Mouse (Mus musculus): ENCODE data around the gene Spg20.

Gene Spg20

DNA sequence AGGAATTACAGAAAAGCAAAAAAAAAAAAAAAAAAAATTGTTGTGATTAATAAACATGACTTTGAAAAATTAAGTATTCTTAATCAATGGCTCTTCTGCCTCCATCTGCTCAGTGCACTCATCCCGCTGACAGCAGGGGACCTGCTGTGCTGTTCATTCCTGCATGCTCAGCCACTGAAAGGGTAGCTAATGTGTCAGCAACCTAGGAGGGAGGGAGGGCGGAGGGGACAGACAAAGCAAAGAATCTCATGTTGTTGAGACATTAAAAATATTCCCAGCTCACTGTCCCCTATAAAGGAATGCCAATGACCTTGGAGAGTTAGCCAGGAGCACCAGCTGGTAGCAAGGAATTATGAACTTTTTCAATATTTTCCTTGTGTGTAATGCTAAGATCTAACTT is 13.9 kb upstream of the Spg20 start:
- DNase-seq = peak; percentile 61 to 62

DNA sequence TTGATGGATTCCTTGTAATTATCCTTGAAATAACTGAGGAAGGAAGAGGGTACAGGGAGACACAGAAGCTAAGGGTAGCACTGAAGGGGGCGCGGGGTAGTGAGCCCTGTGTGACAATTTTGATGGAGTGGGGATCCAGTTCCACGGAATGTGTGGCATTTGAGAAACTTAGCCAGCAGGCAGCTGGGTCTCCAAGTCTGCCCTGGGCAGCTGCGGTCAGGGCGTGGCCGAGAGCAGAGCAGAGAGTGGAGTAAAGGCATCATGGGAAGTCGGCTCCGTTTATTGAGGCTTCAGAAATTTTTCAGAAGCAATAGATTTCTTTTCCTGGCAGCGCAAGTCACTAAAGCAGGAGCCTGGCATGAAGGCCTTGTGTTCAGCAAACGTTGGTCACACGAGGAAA is 12.9 kb upstream of the Spg20 start:
- no peak for DNase-seq

DNA sequence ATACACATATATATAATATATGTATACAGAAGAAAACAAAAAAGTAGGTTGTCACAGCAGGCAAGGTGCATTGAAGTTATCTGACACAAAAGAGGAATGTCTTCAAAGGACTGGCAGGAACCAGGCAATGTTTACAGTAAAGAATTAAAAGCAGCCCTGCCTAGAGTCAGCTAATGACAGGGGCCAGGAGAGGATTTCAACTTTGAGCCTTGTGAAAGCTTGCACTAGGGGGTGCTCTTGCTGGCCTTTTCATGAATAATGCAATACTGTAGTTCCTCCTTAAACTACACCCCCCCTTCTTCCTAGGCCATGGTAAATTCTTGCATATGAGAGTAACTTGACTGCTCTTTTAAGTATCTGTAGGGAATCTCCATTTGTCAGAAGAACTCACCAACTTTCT is 10.8 kb upstream of the Spg20 start:
- no peak for DNase-seq

DNA sequence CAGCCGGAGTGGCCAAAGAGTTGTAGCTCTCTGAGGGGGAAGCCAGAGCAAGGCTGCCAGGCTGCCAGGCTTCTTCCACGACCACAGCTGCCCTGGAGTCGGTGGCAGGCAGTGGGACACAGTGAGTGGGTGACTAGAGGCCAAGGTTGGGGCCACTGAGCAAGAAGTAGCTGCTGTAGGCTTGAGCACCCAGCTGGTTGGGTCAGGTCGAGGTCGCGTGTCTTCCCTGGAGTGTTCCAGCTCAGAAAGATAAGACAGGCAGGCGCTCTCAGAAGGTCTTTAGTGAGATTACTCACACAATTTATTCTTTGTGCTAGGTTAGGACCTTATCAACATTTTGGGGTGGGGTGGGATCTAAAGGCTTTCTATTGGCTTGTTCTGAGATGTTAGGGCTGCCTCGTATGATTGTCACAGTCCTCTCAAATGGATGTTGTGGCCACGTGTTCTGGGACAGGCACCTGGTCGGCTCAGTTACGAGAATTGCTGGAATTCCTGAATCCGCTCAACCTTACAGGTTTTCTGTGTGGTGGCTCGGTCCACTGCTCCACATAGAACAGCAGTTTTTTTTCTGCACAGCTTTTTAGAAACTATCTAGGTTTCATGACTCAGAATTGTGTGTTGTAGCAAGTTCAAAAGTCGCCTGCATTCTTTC is 6.4 kb upstream of the Spg20 start:
- no peak for DNase-seq

DNA sequence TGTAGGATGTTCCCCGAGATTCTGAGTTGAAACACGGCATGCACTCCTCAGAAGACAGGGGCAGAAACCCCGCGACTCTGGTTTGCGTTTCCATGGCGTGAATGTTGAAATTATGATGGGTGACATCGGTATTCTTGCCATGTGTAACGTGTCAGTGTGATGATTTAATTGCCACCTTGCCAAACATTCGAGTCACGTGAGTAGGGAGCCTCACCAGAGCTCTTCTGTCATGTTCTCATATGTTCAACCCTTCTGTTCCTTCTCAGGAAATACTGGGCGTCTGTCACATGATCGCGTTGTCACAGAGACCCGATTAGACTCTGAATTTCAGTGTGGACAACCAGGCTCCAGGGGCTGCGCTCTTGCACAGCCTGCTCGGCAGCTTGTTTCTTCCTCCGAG is 5.9 kb upstream of the Spg20 start:
- DNase-seq = no peak

DNA sequence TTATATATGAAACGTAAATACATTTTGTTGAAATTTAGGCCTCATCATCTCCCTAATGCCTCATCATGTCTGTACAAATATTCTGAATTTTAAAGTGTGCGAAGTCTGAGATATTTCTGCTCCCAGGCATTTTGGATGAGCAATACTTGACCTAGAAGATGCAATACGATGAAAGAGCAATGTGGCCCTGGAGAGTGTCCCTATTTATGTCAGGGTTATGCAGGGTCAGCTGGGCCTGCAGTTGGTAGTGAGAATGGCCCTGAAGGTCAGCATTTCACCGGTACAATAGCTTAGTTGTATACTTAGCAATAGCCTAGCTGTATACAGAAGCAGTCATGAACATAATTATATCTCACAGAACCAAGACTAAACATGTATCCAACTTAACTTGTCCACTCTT is 2.8 kb upstream of the Spg20 start:
- no peak for DNase-seq

DNA sequence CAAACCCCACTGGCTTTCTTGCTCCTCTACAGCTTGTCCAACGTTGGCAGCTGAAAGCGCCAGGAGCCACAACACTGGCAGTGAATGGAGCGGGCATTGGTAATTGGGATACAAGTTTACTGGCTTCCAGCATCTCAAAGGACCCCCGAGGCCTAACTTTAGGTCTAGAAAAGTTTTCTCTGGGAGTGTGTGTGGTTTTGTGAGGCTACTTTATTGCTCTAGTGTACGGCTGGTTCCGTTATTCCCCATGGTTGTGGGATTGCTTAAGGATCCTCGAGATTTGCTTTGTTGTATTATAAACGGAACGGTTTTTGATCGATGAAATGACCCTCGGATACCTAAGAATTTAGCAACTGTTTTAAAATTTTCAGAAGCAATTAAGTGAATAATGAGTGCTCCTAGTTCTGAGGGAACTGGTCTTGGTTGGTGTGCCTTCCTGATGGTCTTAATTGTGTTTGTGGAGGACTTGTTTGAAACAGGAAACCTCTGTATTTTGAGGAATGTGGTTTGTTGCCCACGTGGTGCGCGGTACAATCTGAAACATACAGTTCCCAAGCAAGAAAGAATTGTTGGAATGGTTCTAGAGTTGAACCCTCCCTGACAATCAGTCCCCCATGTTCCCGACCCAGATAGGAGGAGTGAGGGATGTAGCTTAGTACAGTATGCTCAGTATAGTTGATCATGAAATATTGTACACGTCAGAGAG is 955 bp downstream of the Spg20 start:
- no peak for DNase-seq

DNA sequence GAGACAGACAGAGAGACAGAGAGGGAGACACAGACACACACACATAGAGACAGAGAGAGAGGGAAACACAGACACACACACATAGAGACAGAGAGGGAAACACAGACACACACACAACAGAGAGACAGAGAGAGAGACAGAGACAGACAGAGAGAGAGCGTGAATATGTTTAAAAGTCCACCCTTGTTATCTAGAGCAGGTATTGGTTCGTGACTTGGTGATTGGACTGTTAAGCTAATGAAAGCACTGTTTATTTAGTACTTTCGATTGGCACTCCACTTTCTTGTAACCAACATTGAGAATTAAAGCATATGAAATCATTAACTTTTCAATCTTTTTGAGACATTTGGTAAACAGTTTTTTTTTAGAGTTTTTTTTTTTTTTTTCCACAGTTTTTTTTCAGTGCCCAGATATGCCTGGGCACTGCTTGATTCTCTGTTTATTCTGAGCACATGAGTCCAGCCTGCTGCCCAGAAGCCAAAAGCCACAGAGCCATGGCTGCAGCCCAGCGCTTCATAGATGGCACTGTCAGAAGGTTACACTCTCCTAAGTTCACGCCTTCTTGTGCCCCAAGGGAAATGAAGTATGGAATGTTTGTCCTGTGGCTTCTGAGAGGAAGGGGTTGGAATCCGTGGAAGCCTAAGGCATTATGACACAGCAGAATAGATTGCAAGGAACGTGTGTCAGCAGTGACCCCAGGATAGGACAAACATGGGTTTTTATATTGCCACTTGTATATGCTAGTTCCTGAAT is 2.6 kb downstream of the Spg20 start:
- peak; percentile 45 to 46 for DNase-seq

DNA sequence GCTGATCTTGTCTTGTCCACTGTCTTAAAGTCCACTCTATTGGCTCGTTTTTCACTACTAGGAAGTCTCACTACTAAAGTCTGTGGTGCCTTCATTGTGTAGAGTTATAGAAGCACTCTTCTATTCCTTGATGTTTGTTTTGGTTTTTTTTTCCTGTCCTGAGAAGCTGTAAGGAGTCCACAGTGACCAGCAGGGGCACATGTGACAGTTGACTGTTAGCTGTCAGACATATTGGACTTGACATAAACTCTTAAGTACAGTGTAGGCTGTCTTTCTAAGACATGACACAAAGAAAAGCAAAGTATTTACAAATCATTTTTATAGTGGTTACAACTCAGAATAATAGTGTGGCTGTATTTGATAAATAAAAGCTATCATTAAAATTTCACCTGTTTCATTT is 3.2 kb downstream of the Spg20 start:
- no peak for DNase-seq

DNA sequence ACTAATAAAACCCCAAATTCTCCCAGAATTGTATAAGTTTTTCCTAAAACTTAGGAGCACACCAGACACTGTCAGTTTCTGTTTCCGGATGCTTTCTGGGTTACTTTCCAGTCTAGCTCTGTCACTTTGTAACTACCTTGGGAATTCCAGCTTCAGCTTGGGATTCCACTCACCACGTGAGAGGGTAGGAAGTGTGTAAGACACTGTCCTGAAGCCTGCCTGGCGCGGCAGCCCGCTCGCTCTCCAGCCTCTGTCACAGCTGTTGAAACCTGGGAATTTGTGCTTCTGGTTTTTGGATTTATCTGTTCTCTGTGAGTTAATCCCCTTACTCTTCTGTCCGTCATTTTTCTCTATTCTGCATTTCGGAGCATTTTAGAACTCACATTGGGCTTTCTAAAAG is 4.1 kb downstream of the Spg20 start:
- no peak for DNase-seq

DNA sequence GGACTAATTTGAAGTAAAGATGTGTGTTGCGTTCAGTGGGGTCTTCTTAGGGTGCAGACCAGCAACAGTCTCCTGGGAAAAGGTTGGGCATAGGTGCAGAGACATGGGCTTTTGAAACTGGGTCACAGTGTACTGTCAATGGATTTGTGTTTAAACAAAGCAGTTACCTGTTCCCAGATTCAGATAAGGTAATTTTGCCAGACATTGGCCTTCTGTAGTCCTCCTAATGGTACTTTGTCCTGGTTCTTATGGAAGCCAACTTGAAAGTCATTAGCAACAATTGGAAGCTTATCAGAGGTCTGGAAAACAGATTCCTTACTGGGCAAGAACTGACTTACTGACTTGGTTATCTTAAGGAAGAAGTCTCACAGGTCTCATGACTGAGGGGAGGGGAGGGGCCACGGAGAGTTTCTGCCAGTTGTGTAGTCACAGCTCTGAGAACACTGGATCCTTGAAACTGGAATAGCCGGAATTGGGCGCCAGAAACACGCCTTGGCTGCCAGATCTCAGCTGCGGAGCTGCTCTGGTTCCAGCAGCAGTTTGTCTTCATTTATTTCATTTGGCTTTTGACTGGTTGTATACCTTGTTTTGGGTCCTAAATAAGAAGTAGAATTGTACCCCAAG is 7.5 kb downstream of the Spg20 start:
- no peak for DNase-seq

DNA sequence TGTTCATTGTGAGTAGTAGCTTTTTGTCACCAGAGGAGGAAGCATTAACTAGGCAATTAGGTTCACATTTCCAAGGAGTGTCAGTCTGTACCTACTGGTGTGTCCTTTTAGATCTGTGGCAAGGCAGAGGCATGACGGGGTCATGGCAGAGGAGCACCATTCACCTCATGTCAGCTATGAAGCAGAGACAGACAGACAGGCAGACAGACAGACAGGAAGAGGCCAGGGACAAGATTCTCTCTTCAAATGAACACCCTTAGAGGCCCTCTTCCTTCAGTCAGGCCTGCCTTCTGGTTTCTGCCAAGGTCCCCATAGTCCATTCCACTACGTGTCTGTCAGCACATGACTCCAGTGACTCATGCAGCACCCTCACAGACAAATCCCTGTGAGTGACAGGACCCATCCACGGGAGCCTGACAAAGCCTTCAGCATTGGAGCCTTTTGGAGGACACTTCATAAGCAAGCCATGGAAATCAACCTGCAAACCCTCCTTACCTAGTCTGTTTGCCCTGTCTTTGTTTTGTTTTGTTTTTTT is 10.5 kb downstream of the Spg20 start:
- DNase-seq = no peak

DNA sequence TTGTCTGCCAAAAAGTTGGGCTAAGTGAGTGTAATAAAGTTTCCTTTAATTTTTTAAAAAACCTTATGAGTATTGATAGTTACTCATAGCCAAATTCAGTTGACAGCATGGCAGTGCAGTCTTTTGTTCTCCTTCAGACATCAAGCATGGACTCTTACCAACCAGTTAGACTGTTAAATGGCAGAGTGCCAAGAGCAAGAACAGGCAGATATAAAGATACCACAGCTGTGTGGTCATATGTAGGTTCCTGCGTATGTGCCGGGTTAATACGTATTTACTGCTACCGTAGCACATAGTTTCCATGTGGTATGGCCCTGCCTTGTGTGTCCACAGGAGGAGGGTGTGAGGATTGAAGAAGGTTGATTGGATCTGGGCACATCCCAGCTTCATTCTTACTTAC is 11.2 kb downstream of the Spg20 start:
- DNase-seq = no peak

DNA sequence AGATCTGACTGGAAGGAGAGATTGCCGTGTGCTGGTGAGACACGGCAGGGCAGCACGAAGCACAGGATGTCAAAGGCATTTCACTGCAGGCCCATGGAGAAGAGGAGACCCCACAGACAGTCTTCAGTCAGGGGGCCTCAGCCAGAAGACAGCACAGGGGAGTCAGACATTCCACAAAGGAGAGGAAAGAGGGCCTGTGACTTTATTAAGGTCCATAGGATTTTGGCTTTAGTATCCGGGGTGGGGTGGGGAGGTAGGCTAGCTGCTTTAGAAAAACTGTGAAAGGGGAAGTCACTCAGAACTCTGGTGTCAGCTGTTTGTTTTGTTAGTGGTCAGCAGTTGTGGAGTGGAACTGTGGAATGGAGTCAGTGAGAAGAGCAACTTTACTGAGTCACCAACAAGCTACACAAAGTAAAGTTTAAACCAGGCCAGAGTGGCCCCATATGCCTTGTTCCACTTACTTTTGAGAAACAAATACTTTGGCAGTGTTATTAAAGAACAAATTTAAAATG is 17.3 kb downstream of the Spg20 start:
- DNase-seq = no peak

DNA sequence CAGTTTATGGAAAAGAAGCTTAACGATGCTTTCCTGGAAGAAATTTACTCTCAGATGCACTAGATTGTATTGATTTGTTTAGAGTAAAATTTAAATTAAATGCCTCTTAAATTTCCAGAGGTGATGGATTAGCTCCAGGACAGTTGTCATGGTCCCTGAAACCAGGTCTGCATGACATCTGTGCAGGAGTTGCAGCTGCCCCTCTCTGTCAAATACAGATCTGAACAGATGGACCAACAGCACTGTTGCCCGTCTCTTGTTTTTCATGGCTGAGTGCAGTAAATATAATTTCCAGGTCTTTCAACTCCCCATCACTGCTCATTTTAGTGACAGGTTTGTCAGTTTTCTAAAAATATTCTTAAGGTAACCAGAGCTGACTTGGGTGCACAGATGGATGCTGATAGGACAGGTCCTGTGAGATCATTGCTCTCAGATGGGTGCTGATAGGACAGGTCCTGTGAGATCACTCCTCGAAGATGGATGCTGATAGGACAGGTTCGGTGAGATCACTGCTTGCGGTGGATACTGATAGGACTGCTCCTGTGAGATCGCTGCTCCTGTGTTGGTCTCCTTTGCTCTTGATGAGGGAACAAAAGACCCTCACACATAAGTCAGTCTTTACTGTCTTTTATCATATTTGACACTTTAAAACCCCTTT is 19.8 kb downstream of the Spg20 start:
- no peak for DNase-seq

DNA sequence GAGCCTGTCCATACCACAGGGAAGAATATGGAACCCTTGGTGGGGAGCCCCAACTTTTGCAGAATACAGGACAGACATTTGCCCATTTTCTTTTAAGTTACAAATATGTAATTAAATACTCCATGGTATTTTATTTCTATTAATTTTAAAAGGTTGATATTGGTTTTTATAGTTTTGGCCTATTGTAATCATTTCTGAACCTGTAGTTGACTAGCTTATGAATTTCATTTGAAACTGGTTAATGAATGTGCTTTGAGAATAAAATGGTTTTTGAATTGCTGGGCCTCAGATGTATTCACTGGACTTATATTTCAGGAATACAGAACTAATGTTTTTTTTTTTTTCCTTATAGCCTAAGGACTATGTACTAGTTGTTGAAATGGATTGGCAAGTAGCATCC is 25.1 kb downstream of the Spg20 start, which contains the start of gene Ccdc169:
Gene Ccdc169, plus strand, starts transcription at position 301 of the 400 bp plus-strand sequence.
- DNase-seq = no peak

DNA sequence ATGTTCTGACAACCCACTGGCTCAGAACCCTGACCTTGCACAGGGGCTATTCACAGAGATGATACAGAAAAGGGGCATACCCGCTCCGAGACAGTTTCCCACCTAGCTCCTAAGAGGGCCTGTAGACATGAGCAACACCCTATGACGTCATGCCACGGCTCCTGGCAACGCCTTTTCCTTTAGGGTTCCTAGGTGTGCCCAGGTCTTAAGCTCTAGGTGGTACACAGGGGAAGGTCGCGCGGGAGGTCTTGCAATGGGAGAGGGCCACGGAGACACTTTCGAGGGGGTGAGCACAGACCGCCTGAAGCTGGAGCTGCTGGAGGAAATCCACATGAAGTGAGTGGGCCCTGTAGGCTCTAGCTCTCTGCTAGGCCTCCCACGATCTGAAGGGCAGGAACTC is 27.9 kb downstream of the Spg20 start:
- no peak for DNase-seq

DNA sequence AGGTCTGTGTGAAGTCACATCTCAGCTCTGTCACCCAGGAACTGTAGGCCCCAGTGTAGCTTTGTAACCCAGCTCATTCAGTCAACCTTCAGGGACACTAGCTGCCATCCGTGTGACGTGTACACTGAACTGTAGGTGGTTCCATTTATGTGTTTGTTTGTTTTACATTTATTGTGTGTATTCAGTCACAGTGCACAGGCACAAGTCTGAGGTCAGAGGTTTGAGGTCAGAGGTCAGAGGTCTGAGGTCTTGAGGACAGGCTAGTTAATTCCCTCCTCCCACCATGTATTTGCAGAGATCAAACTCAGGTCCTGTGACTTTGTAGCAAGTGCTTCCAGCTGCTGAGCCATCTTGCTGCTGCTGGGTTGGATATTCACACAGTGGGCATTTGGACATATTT is 29.5 kb downstream of the Spg20 start:
- DNase-seq = no peak

DNA sequence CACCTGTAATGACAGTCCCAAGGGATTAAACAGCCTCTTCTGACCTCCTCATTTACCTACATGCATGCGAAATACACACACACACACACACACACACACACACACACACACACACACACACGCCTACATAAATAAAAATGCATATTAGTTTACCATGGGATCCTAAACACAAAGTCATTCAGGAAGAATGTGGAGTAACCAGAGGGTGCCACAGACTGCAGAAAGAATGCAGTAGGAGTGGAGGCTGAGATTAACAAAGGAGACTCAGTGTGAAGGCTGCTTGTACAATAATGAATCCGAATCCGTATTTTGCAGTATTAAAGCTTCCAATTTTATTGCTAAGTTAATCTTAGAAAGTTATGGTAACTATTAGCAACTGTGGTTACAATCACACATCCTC is 33.0 kb downstream of the Spg20 start:
- no peak for DNase-seq

DNA sequence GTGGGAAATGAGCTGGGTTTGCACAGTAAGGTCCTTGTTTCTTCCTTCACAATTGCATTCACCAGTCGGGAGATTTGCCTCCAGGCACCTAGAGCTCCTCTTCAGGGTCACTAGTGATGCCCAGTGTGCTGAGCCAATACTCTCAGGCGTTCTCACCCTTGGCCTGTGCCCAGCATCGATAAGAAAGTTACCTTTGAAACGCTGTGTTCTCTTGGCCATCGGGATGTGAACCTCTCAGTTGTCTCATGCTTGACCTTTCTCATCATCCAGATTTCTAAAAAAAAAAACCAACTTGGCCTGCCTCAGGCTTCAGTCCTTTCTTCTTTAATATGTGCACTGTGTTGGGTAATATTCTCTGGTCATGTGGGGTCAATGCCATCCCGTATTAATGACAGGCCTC is 34.5 kb downstream of the Spg20 start:
- DNase-seq = no peak

DNA sequence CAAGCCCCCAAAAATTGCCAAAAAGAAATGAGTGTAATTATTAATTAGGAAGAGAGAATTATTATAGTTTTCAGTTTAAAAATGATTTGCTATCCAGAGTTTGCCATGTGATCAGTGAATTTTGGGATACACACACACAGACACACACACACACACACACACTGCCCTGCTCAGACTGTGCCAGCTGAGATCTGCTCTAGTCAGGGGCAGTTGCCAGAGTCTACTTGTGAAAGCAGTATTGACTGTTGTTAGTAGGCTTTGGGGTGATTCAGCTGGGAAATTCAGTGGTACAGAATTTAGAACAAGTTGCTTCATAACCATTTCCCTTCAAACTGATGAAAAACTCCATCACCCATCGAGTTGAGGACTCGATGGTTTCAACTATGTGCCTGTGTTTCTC is 35.2 kb downstream of the Spg20 start:
- DNase-seq = no peak

DNA sequence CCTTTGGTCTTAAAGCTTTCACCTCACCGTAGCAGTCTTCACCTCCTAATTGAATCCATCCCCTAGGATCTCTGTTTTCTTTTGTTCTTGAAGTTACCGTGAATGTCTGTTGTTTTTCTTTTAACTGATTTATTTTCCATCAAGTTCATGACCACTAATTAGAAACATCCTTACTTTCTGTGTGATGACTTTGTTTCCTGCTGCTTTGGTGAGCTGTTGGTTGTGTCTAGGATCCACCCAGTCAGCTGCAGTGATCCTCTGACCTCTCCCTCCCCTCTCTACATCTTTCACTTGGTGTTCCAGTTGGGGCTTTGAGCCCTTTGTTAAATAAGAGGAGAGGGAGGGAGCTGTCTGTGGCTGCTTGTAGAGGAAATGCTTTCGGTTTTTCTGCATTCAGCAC is 36.2 kb downstream of the Spg20 start:
- no peak for DNase-seq
